Mouse (Mus musculus) C2C12 (cell line): ENCODE results near the gene Abcf1.

Experiments used
- CEBPB ChIP-seq: IDR thresholded peaks from one replicate; pipeline ENCODE4 v1.6.1; 2011; ENCODE audit warnings: low read depth, mild to moderate bottlenecking, control low read depth, moderate library complexity
- CTCF ChIP-seq: IDR thresholded peaks from one replicate; pipeline ENCODE4 v1.5.1; 2011; ENCODE audit not compliant: control insufficient read depth, insufficient read depth, insufficient read length
- MAX ChIP-seq: IDR thresholded peaks from one replicate; pipeline ENCODE4 v1.6.1; 2011; ENCODE audit warnings: mild to moderate bottlenecking, control low read depth
- MYOG ChIP-seq: IDR thresholded peaks from one replicate; pipeline ENCODE4 v1.6.1; 2011; ENCODE audit not compliant: control insufficient read depth, insufficient read length; ENCODE audit errors: extremely low read depth

- TF ChIP-seq CTCF (no peak), CEBPB (no peak), MYOG (no peak), MAX (peak; percentile 21)
These were observed 31.7 kb upstream of the Abcf1 start for GRCm38 (mm10) chr17:36001121-36001897.
